Mouse (Mus musculus) liver, postnatal 0 days (tissue): ENCODE results near the gene Abr.

Source experiments
- CTCF ChIP-seq: sonication (generic); IDR thresholded peaks from 2 replicates; pipeline ENCODE4 v1.5.1; 2016; ENCODE audit warnings: antibody characterized with exemption, low read depth
- EP300 ChIP-seq: IDR thresholded peaks from 2 replicates; pipeline ENCODE4 v1.6.1; 2016; ENCODE audit warnings: antibody characterized with exemption, low read depth, mild to moderate bottlenecking

DNA sequence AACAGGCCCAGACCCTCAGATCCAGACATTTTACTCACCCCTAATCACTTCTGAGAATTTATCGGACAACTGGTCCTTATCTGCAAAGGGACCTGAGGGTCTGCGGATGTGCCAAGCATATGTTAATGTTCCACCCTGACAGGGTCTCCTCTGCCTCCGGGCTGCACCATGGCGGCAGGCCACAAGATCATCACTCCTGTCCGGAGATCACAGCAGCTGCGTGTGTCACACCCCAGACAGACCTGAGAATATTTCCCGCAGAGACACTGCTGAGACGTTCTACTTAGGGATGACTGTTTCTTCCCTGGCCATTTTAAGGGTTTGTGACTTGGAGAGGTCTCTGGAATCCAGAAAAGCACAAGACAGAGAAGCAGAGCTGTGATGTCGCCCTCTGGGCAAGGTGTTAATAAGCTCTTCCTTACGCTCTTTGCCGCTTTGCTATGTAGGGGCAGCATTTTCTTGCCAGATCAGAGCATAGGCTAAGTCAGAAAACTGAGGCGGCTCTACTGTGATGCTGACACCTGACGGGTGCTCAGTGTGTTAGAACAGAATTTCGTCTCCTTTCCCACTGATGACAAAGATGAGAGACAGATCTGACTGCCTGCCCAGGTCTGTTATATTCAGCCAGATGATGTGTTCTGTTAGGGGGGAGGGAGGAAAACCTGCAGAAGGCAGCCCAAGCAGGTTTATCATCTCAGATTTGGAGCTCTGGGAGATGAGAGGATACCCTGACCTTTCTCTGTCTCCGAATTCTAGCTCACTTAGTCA lies 91.8 kb downstream of the Abr start:
- TF ChIP-seq CTCF = no peak
- TF ChIP-seq EP300 = no peak
